Mouse (Mus musculus): Measurements from ENCODE around the gene Serhl. TPM values are rescaled to one million over a fixed set of nuclear protein-coding genes. Genes with fewer than 3 reads are reported as not detected.

Gene Serhl
- polyA plus RNA-seq, 1 experiment from 2014 or later: 16.2 TPM

DNA sequence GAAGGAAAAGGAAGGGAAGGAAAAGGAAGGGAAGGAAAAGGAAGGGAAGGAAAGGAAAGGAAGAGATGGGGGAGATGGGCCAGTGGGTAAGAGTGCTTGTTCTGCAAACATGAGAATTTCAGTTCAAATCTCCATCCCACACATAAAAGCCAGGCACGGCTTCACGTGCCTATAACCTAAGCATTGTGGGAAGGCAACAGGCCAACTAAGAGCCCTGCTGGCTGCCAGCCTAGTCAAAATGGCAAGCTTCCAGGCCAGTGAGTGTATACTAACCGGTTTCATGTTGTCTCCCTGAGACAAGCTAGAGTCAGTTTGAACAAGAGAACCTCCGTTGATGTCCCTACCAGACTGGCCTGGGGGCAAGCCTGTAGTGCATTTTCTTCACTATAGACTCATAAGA lies 23.8 kb upstream of the Serhl start:
- WGBS (ENCODE audit: missing documents): 46% methylated on average over 4 of the region's 4 CpGs
- Histone ChIP-seq H3K4me3 (ENCODE audit: inconsistent target) (no peak overlapping the region), H3K36me3 (ENCODE audit: inconsistent target) (no peaks in the 10 kb centered on the region), H3K27ac (no peak overlapping the region), H3K79me2 (ENCODE audit: inconsistent target) (no peaks in the 10 kb centered on the region)

GRCm38 (mm10) chr15:83068270-83068669 lies 21.0 kb upstream of the Serhl start:
- 94% methylated on average over 5 of the region's 5 CpGs for WGBS (ENCODE audit: missing documents)
- H3K27ac ChIP-seq: no peak overlapping the region
- H3K36me3 ChIP-seq (ENCODE audit: inconsistent target): no peaks in the 10 kb centered on the region
- no peak overlapping the region for H3K4me3 ChIP-seq (ENCODE audit: inconsistent target)
- H3K79me2 ChIP-seq (ENCODE audit: inconsistent target): no peaks in the 10 kb centered on the region

DNA sequence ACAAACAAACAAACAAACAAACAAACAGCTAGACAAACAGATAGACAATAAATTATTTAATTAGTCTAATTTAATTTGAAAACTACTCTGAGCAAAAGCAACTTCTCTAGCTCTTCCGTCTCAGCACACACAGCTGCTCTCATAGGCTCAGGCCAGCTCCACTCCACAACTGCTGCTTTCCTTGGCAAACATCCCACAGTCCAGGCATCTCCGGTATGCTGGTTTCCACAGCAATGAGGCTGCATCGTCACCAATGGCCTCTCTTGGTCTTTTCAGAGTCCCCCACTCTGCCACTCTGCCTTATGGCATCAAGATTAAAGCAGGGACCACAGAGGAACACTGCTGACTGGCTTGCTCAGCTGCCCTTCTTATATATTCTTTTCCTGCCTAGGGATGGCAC lies 18.4 kb upstream of the Serhl start:
- WGBS (ENCODE audit: missing documents): 96% methylated on average over 3 of the region's 3 CpGs
- Histone ChIP-seq H3K79me2 (ENCODE audit: inconsistent target) (no peaks in the 10 kb centered on the region), H3K4me3 (ENCODE audit: inconsistent target) (no peak overlapping the region), H3K36me3 (ENCODE audit: inconsistent target) (no peaks in the 10 kb centered on the region), H3K27ac (no peak overlapping the region)

GRCm38 (mm10) chr15:83071752-83072151 lies 17.6 kb upstream of the Serhl start:
- WGBS (ENCODE audit: missing documents): 83% methylated on average over 5 of the region's 5 CpGs
- no peaks in the 10 kb centered on the region for H3K79me2 ChIP-seq (ENCODE audit: inconsistent target)
- H3K4me3 ChIP-seq (ENCODE audit: inconsistent target): no peak overlapping the region
- H3K27ac ChIP-seq: no peak overlapping the region
- H3K36me3 ChIP-seq (ENCODE audit: inconsistent target): no peaks in the 10 kb centered on the region

DNA sequence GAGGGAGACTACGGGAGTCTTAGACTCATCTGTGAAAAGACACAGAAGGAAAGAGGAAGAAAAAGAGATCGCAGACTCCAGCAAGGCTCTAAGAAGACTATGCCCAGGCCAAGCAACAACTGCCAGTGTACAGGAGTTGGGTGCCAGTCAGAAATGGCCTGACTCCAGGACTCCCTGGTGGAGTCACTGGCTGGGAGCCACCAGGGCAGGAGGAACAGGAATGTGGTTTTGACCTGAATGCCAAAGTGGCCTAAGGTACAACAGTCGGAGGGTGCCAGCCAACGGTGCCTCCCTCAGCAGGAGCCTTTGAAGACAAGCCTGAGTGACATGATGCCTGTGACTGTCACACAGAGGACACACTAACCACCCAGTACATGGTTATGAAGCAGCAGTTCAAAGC lies 15.1 kb upstream of the Serhl start:
- 53% methylated on average over 4 of the region's 4 CpGs for WGBS (ENCODE audit: missing documents)
- H3K79me2 ChIP-seq (ENCODE audit: inconsistent target): no peaks in the 10 kb centered on the region
- no peaks in the 10 kb centered on the region for H3K36me3 ChIP-seq (ENCODE audit: inconsistent target)
- H3K27ac ChIP-seq: no peak overlapping the region
- no peak overlapping the region for H3K4me3 ChIP-seq (ENCODE audit: inconsistent target)

GRCm38 (mm10) chr15:83075607-83076525 lies 13.4 kb upstream of the Serhl start:
- H3K36me3 ChIP-seq (ENCODE audit: inconsistent target): no peaks in the 10 kb centered on the region
- no peaks in the 10 kb centered on the region for H3K79me2 ChIP-seq (ENCODE audit: inconsistent target)
- WGBS (ENCODE audit: missing documents): under 1% methylated on average over 27 of the region's 27 CpGs
- no peak overlapping the region for H3K4me3 ChIP-seq (ENCODE audit: inconsistent target)
- H3K27ac ChIP-seq: no peak overlapping the region

- Histone ChIP-seq H3K4me3 (ENCODE audit: inconsistent target) (no peak overlapping the region), H3K79me2 (ENCODE audit: inconsistent target) (no peaks in the 10 kb centered on the region), H3K36me3 (ENCODE audit: inconsistent target) (no peaks in the 10 kb centered on the region), H3K27ac (no peak overlapping the region)
- WGBS (ENCODE audit: missing documents): 86% methylated on average over 5 of the region's 5 CpGs
Measured at GRCm38 (mm10) chr15:83083530-83083929, 5.8 kb upstream of the Serhl start.

- Histone ChIP-seq H3K36me3 (ENCODE audit: inconsistent target) (no peaks in the 10 kb centered on the region), H3K79me2 (ENCODE audit: inconsistent target) (no peaks in the 10 kb centered on the region), H3K4me3 (ENCODE audit: inconsistent target) (no peak overlapping the region), H3K27ac (no peak overlapping the region)
- WGBS (ENCODE audit: missing documents): 46% methylated on average over 13 of the region's 13 CpGs
Measured at GRCm38 (mm10) chr15:83084022-83084640, 5.2 kb upstream of the Serhl start.

GRCm38 (mm10) chr15:83085901-83086300 lies 3.4 kb upstream of the Serhl start:
- no peak overlapping the region for H3K27ac ChIP-seq
- H3K79me2 ChIP-seq (ENCODE audit: inconsistent target): no peaks in the 10 kb centered on the region
- 20% methylated on average over 7 of the region's 7 CpGs for WGBS (ENCODE audit: missing documents)

DNA sequence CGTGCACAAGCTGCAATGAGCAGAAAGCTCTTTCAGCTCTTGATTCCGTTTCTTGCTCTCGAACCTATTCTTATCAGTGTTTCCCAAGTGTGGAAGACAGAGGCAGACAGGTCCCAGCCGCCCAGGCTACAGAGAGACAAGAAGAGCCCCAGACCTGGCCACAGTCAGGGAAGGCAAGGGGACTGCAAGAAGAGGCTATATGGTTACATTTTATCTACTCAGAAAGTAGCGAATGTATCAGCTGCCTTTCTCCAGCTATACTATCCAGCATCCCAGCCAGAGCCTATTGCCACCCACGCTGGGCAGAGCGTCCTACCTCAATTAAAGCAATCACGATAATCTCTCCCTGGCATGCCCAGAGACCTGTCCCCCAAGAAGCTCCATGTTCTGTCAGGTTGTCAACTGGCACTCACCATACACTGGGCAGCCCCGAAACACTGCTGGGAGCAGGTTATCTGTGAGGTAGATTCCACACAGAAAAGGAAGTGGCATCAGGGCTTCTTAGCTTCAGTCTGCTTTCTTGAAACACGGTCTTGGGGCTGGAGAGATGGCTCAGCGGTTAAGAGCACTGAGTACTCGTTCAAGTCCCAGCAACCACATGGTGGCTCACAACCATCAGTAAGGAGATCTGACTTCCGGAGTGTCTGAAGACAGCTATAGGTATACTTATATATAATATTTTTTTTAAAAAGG lies 2.5 kb upstream of the Serhl start:
- WGBS (ENCODE audit: missing documents): 91% methylated on average over 13 of the region's 13 CpGs

More at GRCm38 (mm10) chr15:83085901-83086300, 3.4 kb upstream of the Serhl start:
- Histone ChIP-seq H3K36me3 (ENCODE audit: inconsistent target) (no peaks in the 10 kb centered on the region), H3K4me3 (ENCODE audit: inconsistent target) (no peak overlapping the region)

DNA sequence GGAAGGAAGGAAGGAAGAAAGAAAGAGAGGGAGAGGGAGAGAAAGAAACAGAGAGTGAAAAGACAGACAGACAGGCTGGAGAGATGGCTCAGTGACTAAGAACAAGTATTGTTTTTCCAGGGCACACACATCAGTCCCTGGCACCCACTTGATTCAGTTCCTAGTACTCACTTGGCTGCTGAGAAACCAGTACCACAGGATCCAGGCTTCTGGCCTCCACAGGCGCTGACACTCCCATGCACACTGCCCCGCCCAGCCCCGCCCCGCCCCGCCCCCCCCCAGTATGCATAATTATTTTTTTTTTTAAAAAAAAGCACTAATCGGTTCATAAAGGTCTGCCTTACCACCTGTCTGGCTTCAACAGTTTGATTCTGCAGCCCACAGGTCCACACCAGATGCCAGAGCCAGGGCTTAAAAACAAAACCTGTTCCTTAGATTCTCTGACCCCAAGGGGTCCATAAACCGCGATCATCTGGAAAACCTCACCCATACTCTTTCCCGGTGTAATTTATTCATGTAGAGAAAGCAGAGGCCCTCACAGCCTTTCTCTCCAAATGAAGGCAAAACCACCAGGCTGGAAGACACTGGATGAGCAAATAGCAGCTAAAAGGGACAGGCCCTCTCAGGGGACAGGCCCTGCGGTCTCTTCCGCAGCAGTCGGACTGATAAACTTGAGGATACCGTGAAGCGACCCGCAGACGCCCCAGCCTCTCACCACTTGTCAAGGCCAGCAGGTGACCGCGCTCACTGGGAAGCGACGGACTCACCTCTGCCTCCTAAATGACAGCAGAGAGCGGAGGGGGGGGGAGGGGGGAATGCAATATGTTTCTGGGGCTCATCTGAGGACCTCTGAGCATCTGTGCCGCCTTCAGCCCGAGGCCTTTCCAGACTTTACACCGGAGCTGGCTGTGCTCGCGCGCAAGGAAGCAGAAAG lies 544 bp upstream of the Serhl start:
- H3K4me3 ChIP-seq (ENCODE audit: inconsistent target): no peak overlapping the region

More for the DNA sequence above, 2.5 kb upstream of the Serhl start:
- H3K27ac ChIP-seq: no peak overlapping the region
- H3K79me2 ChIP-seq (ENCODE audit: inconsistent target): no peaks in the 10 kb centered on the region
- no peaks in the 10 kb centered on the region for H3K36me3 ChIP-seq (ENCODE audit: inconsistent target)
- no peak overlapping the region for H3K4me3 ChIP-seq (ENCODE audit: inconsistent target)

DNA sequence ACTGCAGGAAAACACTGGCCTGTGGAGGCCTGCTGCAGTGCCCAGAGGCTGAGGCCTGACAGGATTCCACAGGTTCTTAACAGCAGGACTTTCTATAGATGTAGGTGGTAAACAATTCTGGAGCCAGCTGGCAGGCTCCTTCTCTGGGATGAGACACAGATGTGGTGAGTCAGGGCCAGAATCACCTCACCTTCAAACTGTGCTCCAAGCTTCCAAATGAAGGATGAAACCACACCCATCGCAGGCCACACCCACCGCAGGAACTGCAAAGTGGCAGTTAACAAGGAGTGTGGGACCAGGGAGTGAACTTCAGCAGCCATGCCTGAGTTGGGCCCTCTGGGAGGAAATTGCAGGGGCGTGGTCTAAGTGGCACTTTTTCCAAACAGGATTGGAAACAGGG lies 1.6 kb downstream of the Serhl start:
- Histone ChIP-seq H3K4me3 (ENCODE audit: inconsistent target) (no peak overlapping the region), H3K36me3 (ENCODE audit: inconsistent target) (no peaks in the 10 kb centered on the region), H3K79me2 (ENCODE audit: inconsistent target) (no peaks in the 10 kb centered on the region), H3K27ac (no peak overlapping the region)
- WGBS (ENCODE audit: missing documents): 65% methylated on average over 3 of the region's 3 CpGs

More for the DNA sequence above, 544 bp upstream of the Serhl start:
- Histone ChIP-seq H3K79me2 (ENCODE audit: inconsistent target) (no peaks in the 10 kb centered on the region), H3K36me3 (ENCODE audit: inconsistent target) (no peaks in the 10 kb centered on the region), H3K27ac (no peak overlapping the region)
- 50% methylated on average over 23 of the region's 27 CpGs for WGBS (ENCODE audit: missing documents)

GRCm38 (mm10) chr15:83093687-83094086 lies 4.4 kb downstream of the Serhl start:
- Histone ChIP-seq H3K27ac (no peak overlapping the region), H3K4me3 (ENCODE audit: inconsistent target) (no peak overlapping the region), H3K36me3 (ENCODE audit: inconsistent target) (no peaks in the 10 kb centered on the region), H3K79me2 (ENCODE audit: inconsistent target) (no peaks in the 10 kb centered on the region)
- 91% methylated on average over 2 of the region's 2 CpGs for WGBS (ENCODE audit: missing documents)

DNA sequence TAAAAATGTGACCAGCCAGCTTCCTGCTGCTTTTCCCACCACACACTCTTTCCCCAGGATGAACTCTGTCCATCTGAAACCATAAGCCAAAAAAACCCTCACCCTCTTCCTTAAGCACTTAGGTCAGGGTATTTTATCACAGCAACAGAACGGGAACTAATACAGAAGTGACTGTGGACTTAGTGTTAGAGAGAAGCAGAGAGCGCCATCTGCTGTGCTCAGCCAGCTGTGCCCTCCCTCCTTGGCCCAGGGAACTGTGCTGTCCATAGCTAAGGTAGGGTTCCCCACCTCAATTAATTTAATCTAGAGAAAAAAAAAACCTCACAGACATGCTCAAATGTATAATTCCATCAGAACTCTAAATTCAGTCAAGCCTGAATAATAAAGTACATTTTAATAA lies 6.6 kb downstream of the Serhl start:
- Histone ChIP-seq H3K79me2 (ENCODE audit: inconsistent target) (no peaks in the 10 kb centered on the region), H3K4me3 (ENCODE audit: inconsistent target) (no peak overlapping the region), H3K27ac (no peak overlapping the region), H3K36me3 (ENCODE audit: inconsistent target) (no peaks in the 10 kb centered on the region)
- WGBS (ENCODE audit: missing documents): 54% methylated on average over 2 of the region's 2 CpGs
